Mouse (Mus musculus) CH12.LX (cell line): Measurements from ENCODE around the gene Golph3.

Source experiments
- CTCF ChIP-seq, 2 experiments: IDR thresholded peaks in 1 of 2; conservative IDR thresholded peaks in 1 of 2; 2 replicates each; pipeline ENCODE4 v1.5.1; 2011 to 2012; ENCODE audit warnings: low read depth in 2 of 2, low read length in 2 of 2, improper control_type of control experiment in 1 of 2, inconsistent platforms in 1 of 2, mild to moderate bottlenecking in 1 of 2, moderate library complexity in 1 of 2
- MXI1 ChIP-seq: IDR thresholded peaks from 2 replicates; pipeline ENCODE4 v1.6.1; 2011; ENCODE audit warnings: mild to moderate bottlenecking, low read depth, low read length, improper control_type of control experiment
- MYC ChIP-seq: IDR thresholded peaks from 2 replicates; pipeline ENCODE4 v1.6.1; 2011; ENCODE audit warnings: low read depth, mild to moderate bottlenecking, improper control_type of control experiment, low read length
- PAX5 ChIP-seq: IDR thresholded peaks from 2 replicates; pipeline ENCODE4 v1.6.1; 2012; ENCODE audit warnings: low read length, inconsistent platforms, mixed read lengths
- RAD21 ChIP-seq: IDR thresholded peaks from 2 replicates; pipeline ENCODE4 v1.6.1; 2011; ENCODE audit warnings: low read depth, mild to moderate bottlenecking, low read length, improper control_type of control experiment, moderate library complexity

- no peak for TF ChIP-seq CTCF (conservative IDR thresholded peaks at IDR 0.05 in 1 of 2, IDR thresholded peaks at IDR 0.05 in 1 of 2; ENCODE audit: low read depth in 2 of 2, low read length in 2 of 2)
- TF ChIP-seq MXI1: no peak
- no peak for TF ChIP-seq PAX5
- no peak for TF ChIP-seq RAD21
- no peak for TF ChIP-seq MYC
Observed at GRCm38 (mm10) chr15:12296228-12296627, 25.0 kb upstream of the Golph3 start.
